Mouse (Mus musculus): ENCODE data around the gene Coq7.

Gene Coq7

GRCm38 (mm10) chr7:118462818-118463762 is 70.1 kb downstream of the Coq7 start:
- no peak for DNase-seq (ENCODE audit: low read depth, low spot score)

GRCm38 (mm10) chr7:118461400-118462136 is 71.6 kb downstream of the Coq7 start:
- DNase-seq (ENCODE audit: low read depth, low spot score): no peak
